Mouse (Mus musculus) forebrain, embryonic 13.5 days (tissue): ENCODE results near the gene Rhobtb1. TPM values are rescaled to one million over a fixed set of nuclear protein-coding genes. Genes with fewer than 3 reads are reported as not detected.

Experiments
- ATAC-seq: fragments of 200-750 bp; cut with Nextera tagmentation; 2 replicates; pipeline ENCODE4 v1.8.0; 2017
- H3K27ac ChIP-seq: fragments of 300-500 bp; sonication (generic); 2 replicates; pipeline ENCODE4 v1.5.1; 2015; ENCODE audit warnings: inconsistent platforms, mild to moderate bottlenecking, moderate library complexity
- H3K27me3 ChIP-seq: fragments of 300-500 bp; sonication (generic); 2 replicates; pipeline ENCODE4 v1.6.1; 2015; ENCODE audit warnings: mild to moderate bottlenecking, inconsistent platforms
- H3K36me3 ChIP-seq: fragments of 300-500 bp; sonication (generic); 2 replicates; pipeline ENCODE4 v1.6.1; 2015; ENCODE audit warnings: mild to moderate bottlenecking, inconsistent platforms; ENCODE audit not compliant: poor library complexity, severe bottlenecking
- H3K4me1 ChIP-seq: fragments of 300-500 bp; sonication (generic); 2 replicates; pipeline ENCODE4 v1.6.1; 2015; ENCODE audit warnings: inconsistent platforms
- H3K4me2 ChIP-seq: fragments of 300-500 bp; sonication (generic); 2 replicates; pipeline ENCODE4 v1.6.1; 2015; ENCODE audit warnings: inconsistent platforms, mild to moderate bottlenecking, moderate library complexity
- H3K4me3 ChIP-seq: fragments of 300-500 bp; sonication (generic); 2 replicates; pipeline ENCODE4 v1.5.1; 2015; ENCODE audit warnings: mild to moderate bottlenecking, inconsistent platforms
- H3K9ac ChIP-seq: fragments of 300-500 bp; sonication (generic); 2 replicates; pipeline ENCODE4 v1.6.1; 2015; ENCODE audit warnings: mild to moderate bottlenecking, inconsistent platforms
- H3K9me3 ChIP-seq: fragments of 300-500 bp; sonication (generic); replicated peaks from 2 replicates; pipeline ENCODE4 v1.6.1; 2016; ENCODE audit warnings: inconsistent platforms
- WGBS: fragments of 180-500 bp; shearing (Covaris S2); methylation state at CpG from one replicate; pipeline ENCODE4 v1.1.7; 2015; 5-methylcytosine and 5-hydroxymethylcytosine counted together
- polyA plus RNA-seq: library from polyadenylated mRNA; unstranded; fragments of >200 nt; fragmentation: Nextera tagmentation; extraction: Ambion mirVana; gene quantifications from 2 replicates; pipeline ENCODE4 v1.2.1, GENCODE M21; 2015

Gene Rhobtb1
- polyA plus RNA-seq, 1 experiment from 2014 or later = 16.4 TPM

DNA sequence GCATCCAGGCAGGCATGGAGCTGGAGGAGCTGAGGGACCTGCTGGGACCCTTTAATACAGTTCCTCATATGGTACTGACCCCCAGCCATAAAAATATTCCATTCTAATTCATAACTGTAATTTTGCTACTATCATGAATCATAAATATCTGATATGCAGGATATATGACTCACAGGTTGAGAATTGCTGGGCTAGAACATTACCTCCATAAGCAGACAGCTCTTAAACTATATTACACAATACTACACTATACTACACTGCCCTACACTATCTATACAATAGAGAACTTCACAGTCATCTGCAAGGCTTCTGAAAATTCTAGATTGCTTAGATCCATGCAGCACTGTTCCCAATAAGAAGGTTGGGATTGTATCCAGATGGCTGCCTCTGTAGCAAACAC is 16.9 kb upstream of the Rhobtb1 start:
- no peak for ATAC-seq
- H3K4me2 ChIP-seq = no peak overlapping the region
- no peaks in the 10 kb centered on the region for H3K27me3 ChIP-seq
- no peak overlapping the region for H3K9ac ChIP-seq
- no peaks in the 10 kb centered on the region for H3K36me3 ChIP-seq
- no peak overlapping the region for H3K4me3 ChIP-seq
- no peaks in the 10 kb centered on the region for H3K4me1 ChIP-seq
- no peak overlapping the region for H3K27ac ChIP-seq
- no peaks in the 10 kb centered on the region for H3K9me3 ChIP-seq

DNA sequence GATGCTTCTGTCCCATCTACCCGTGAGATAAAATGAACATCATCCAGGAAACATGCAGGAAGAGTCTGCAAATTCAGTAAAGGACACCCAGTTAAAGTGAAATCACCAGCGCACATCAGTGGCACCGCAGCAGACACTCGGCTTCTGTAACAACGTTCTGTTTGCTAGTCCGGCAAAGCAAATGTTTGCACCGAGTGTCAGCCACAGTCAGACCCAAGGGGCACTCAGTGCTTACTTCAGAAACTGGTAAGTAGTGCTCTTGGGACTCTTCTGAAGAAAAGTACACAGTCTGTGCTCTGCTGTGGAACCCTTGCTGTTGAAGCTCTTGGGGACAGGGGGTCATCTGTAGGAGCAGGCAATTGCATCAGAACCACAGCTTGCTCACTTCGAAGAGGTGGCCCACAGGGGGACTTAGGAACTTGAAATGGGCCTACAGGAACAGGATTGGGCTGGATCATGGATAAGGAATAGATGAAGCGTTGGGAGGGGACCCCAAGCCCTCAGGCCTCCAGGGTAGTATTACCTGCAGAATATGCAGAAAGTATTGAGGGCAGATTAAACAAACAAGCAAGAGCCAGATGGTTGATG is 14.9 kb upstream of the Rhobtb1 start:
- Histone ChIP-seq H3K9me3 (no peaks in the 10 kb centered on the region), H3K27ac (no peak overlapping the region), H3K27me3 (no peaks in the 10 kb centered on the region), H3K4me3 (no peak overlapping the region), H3K4me2 (no peak overlapping the region), H3K36me3 (no peaks in the 10 kb centered on the region), H3K9ac (no peak overlapping the region), H3K4me1 (no peaks in the 10 kb centered on the region)
- WGBS = 88% methylated on average over 9 of the region's 9 CpGs
- no peak for ATAC-seq

DNA sequence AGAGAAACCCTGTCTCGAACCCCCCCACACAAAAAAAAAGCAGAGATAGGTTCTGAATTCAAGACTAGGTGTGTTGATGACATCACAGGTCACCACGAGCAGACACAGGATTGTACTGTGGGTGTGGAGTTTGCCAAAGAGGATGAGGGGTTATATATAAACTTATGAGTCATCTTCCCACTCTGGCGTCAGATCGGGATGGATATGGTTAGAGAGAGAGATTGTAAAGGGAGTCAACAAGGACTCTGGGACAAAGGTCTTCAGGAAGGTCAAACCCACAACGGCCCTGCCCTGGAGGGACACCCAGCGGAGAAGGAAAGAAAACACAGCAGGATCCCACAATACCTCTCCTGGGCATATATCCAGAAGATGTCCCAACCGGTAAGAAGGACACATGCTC is 2.0 kb upstream of the Rhobtb1 start:
- ATAC-seq = no peak
- Histone ChIP-seq H3K4me1 (no peaks in the 10 kb centered on the region), H3K36me3 (no peaks in the 10 kb centered on the region), H3K4me3 (no peak overlapping the region), H3K9me3 (no peaks in the 10 kb centered on the region), H3K27ac (no peak overlapping the region), H3K9ac (no peak overlapping the region), H3K27me3 (no peaks in the 10 kb centered on the region), H3K4me2 (no peak overlapping the region)
- 82% methylated on average over 7 of the region's 7 CpGs for WGBS

DNA sequence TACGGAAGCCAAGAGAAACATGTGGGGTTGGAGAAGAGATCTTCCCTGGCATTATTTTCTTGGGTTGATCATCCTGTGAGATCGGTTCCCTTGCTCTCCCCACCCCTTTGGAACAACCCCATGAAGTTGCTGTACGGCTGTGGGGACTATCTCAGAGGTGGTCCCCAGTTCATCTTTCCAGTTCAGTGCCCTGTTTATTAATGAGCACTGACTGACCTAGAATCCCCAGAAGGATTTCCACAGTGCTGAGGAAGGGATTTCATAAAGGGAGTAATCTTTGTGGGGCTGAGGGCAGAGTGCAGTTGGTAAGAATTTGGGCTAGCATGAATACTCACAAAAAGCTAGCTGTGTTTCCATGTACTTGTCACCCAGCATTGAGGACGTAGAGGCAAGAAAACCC is 1.7 kb downstream of the Rhobtb1 start:
- no peaks in the 10 kb centered on the region for H3K9me3 ChIP-seq
- no peak overlapping the region for H3K4me3 ChIP-seq
- H3K36me3 ChIP-seq = no peaks in the 10 kb centered on the region
- no peak overlapping the region for H3K27ac ChIP-seq
- H3K9ac ChIP-seq = no peak overlapping the region
- ATAC-seq = no peak
- WGBS = 74% methylated on average over 4 of the region's 4 CpGs
- H3K4me2 ChIP-seq = no peak overlapping the region
- H3K27me3 ChIP-seq = no peaks in the 10 kb centered on the region
- H3K4me1 ChIP-seq = no peaks in the 10 kb centered on the region

DNA sequence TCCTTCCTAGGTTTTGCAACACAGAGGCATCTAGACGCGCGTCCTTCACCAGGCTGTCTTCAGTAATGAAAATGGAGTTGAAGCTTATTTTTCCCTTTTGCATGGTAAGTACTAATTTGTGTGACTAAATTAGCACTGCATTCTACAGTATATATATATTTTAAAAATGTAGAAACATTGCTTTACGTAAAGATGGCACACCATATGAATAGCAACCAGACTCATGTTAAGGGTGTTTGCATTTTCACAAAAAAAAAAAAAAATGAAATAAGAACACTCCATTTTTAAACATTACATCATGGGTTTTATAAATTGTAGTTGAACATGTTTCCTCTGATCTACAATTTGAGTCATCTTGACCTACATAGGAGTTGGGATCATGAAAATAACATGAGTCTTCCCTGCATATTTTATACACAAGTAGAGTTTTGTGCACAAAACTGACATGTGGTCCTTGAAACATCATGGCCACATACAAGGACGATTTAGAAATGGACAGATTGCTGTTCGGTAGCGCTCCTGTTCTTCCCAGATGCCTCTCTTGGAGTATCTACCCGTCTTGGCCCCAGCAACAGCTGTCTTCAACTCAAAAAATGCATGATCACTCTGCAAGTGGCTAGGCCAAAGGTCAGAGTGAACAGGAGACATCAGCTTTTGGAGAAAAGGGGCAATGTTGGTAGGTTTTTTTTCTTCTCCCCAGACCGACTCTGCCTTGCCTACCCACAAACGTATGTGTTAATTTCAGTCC is 4.4 kb downstream of the Rhobtb1 start:
- Histone ChIP-seq H3K4me1 (no peaks in the 10 kb centered on the region), H3K27ac (no peak overlapping the region), H3K9me3 (no peaks in the 10 kb centered on the region), H3K27me3 (no peaks in the 10 kb centered on the region), H3K4me3 (no peak overlapping the region), H3K4me2 (no peak overlapping the region), H3K36me3 (no peaks in the 10 kb centered on the region), H3K9ac (no peak overlapping the region)
- ATAC-seq = no peak
- 89% methylated on average over 10 of the region's 10 CpGs for WGBS

DNA sequence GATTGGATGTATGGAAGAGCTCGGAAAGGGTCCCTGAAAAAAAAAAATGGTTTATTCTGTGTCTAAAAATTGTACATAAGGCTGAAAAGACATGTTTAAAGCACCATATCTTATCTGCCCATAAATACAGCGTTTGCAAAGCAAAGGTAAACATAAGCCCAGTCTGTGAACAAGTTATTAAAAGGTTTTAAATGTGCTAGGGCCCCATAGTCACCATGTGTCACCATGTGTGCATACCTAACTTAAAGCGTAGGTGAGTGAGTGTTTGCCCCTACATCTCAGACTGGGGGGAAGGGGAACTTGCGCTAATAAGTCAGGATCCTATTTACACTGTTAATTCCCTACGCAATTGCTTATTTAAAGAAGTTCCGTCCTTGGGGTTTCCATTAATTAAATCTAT is 5.2 kb downstream of the Rhobtb1 start:
- H3K9me3 ChIP-seq = no peaks in the 10 kb centered on the region
- 84% methylated on average over 6 of the region's 6 CpGs for WGBS
- no peaks in the 10 kb centered on the region for H3K36me3 ChIP-seq
- H3K27ac ChIP-seq = no peak overlapping the region
- no peaks in the 10 kb centered on the region for H3K4me1 ChIP-seq
- H3K4me3 ChIP-seq = no peak overlapping the region
- H3K9ac ChIP-seq = no peak overlapping the region
- no peak for ATAC-seq
- no peak overlapping the region for H3K4me2 ChIP-seq
- H3K27me3 ChIP-seq = no peaks in the 10 kb centered on the region

DNA sequence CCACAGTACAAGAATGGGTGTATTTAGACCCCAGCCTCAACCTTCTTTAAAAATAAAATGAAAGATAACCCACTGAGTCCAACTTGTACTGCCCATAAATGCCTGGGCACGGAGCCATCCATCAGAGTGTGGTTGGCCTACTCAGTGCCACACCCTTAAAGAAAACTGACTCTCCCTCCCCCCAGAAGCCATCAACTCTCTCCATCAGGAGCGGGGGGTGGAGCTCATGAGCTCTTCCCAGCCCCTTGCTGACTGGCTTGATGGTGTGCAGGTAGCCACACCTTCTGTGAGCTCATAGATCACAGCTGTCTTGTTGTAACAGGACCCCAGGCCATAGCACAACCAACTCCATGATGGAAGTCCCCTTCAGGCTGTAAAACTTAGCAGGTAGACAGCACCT is 6.2 kb downstream of the Rhobtb1 start:
- H3K9ac ChIP-seq = no peak overlapping the region
- H3K36me3 ChIP-seq = no peaks in the 10 kb centered on the region
- no peaks in the 10 kb centered on the region for H3K27me3 ChIP-seq
- 88% methylated on average over 2 of the region's 2 CpGs for WGBS
- H3K4me2 ChIP-seq = no peak overlapping the region
- H3K27ac ChIP-seq = no peak overlapping the region
- H3K9me3 ChIP-seq = no peaks in the 10 kb centered on the region
- no peaks in the 10 kb centered on the region for H3K4me1 ChIP-seq
- H3K4me3 ChIP-seq = no peak overlapping the region
- no peak for ATAC-seq

DNA sequence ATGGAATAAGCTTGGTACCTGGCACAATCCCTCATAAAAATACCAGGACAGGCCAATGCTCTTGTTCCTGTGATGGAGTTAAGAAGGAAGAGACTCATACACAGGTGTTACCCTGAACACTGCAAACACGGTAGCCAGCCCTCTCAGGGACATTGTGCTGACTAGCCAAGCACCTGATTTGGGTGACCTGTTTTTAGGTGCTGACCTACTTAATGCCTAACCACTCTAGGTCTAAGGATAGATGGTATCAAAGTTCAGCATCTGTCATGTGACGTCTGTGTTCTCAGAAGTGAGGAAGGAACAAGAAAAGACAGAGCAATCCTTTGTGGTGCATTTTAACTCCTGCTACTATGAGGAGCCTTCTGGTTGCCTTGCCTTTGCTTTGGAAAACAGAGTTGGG is 9.6 kb downstream of the Rhobtb1 start:
- H3K27me3 ChIP-seq = no peaks in the 10 kb centered on the region
- 88% methylated on average over 2 of the region's 2 CpGs for WGBS
- no peak overlapping the region for H3K27ac ChIP-seq
- H3K9ac ChIP-seq = no peak overlapping the region
- no peak overlapping the region for H3K4me2 ChIP-seq
- H3K4me1 ChIP-seq = no peaks in the 10 kb centered on the region
- no peaks in the 10 kb centered on the region for H3K36me3 ChIP-seq
- no peak overlapping the region for H3K4me3 ChIP-seq
- no peak for ATAC-seq
- H3K9me3 ChIP-seq = no peaks in the 10 kb centered on the region

DNA sequence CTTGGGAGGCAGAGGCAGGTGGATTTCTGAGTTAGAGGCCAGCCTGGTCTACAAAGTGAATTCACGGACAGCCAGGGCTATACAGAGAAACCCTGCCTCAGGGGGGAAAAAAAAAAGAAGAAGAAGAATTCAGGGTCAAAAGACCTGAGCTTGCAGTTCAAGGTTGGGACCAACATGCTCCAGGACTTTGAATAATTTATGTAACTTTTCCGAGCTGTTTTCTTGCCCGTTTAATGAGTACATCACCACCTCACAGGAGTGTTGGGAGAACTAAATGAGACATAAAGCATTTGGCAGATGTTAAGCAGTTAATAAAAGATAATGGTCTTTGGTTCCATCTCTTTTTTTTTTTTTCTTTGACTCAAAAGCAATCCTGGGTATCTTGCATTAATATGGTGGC is 10.3 kb downstream of the Rhobtb1 start:
- no peak overlapping the region for H3K9ac ChIP-seq
- H3K4me1 ChIP-seq = no peaks in the 10 kb centered on the region
- no peak overlapping the region for H3K4me2 ChIP-seq
- WGBS = 82% methylated on average over 3 of the region's 3 CpGs
- H3K4me3 ChIP-seq = no peak overlapping the region
- H3K36me3 ChIP-seq = no peaks in the 10 kb centered on the region
- H3K9me3 ChIP-seq = no peaks in the 10 kb centered on the region
- ATAC-seq = no peak
- H3K27me3 ChIP-seq = no peaks in the 10 kb centered on the region
- H3K27ac ChIP-seq = no peak overlapping the region

DNA sequence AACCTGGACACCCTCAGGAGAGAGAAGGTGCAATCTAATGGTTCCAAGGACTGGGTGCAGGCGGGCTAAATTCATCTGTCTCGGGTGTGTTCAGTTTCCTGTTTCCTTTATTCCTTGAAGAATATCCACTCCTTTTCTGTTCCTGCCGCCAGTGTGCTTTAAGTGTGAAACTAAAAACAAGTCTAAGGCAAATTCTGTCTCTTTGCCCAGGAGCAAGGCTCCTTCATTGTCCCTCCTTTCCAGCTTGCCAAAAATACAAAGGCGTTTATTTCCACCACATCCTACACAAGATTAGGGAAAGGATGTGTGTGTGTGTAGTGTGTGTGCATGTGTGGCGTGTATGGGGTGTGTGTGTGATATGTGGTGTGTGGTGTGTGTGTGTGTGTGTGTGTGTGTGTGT is 11.3 kb downstream of the Rhobtb1 start:
- Histone ChIP-seq H3K36me3 (no peaks in the 10 kb centered on the region), H3K4me1 (no peaks in the 10 kb centered on the region), H3K9ac (no peak overlapping the region), H3K4me2 (no peak overlapping the region), H3K27me3 (no peaks in the 10 kb centered on the region), H3K27ac (no peak overlapping the region), H3K4me3 (no peak overlapping the region), H3K9me3 (no peaks in the 10 kb centered on the region)
- no peak for ATAC-seq
- 85% methylated on average over 5 of the region's 5 CpGs for WGBS

DNA sequence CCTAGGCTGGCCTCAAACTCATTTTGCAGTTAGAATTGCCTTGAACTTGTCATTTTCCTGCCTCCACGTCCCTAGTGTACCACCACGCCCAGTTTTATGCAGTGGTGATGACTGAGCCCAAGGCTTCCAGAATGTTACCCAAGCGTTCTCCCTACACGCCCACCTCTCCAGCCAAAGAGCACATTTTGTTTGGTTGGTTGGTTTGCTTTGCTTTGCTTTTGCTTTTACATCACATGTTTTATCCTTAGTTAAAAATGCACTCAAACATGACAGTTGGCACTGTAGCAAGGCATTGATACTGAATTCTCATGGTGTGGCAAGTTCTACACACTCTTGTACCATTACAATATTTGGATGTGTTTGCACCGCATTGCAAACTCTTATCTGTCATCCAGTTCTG is 12.0 kb downstream of the Rhobtb1 start:
- Histone ChIP-seq H3K9me3 (no peaks in the 10 kb centered on the region), H3K27me3 (no peaks in the 10 kb centered on the region), H3K4me3 (no peak overlapping the region), H3K27ac (no peak overlapping the region), H3K36me3 (no peaks in the 10 kb centered on the region), H3K9ac (no peak overlapping the region), H3K4me1 (no peaks in the 10 kb centered on the region), H3K4me2 (no peak overlapping the region)
- no peak for ATAC-seq
- 87% methylated on average over 5 of the region's 5 CpGs for WGBS

DNA sequence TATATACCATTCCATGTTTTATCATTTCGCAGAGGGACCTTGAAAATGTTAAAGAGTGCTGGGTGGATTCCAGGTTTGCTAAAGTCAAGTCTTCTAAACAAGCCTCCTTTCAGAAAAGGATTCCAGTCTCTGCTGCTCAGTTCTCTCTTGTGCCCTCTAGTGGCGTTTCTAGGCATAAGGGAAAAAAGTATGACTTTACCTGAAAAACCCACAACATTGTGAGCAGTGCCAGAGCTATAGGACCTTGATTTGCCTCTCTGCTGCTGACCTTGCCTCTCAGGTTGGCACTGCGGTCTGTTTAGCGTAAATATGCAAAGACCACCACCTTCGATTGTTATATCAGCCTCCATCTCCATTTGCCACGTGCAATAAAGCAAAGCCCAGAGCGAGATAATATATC is 13.9 kb downstream of the Rhobtb1 start:
- Histone ChIP-seq H3K9me3 (no peaks in the 10 kb centered on the region), H3K4me2 (no peak overlapping the region), H3K9ac (no peak overlapping the region), H3K4me1 (no peaks in the 10 kb centered on the region), H3K27ac (no peak overlapping the region), H3K36me3 (no peaks in the 10 kb centered on the region), H3K27me3 (no peaks in the 10 kb centered on the region), H3K4me3 (no peak overlapping the region)
- no peak for ATAC-seq
- WGBS = 66% methylated on average over 7 of the region's 7 CpGs

DNA sequence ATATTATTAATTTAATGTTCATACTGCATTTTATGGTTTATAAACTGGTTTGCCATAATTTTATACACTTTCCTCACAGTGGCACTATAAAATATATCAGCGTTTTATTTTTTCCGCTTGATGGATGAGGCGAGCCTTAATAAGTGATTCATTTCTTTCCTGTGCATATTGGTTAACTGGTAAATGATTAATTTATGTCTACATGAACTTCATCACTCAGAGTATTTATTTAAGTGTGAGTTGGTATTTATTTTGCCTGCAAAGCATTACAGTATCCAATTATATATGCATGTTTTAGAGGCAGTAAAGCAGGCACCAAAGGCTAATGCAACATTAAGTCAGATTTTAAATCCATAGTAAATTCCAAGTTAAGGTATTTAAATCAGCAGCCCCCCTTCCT is 14.6 kb downstream of the Rhobtb1 start:
- Histone ChIP-seq H3K4me2 (no peak overlapping the region), H3K4me3 (no peak overlapping the region), H3K27me3 (no peaks in the 10 kb centered on the region), H3K9ac (no peak overlapping the region), H3K36me3 (no peaks in the 10 kb centered on the region), H3K4me1 (no peaks in the 10 kb centered on the region), H3K9me3 (no peaks in the 10 kb centered on the region), H3K27ac (no peak overlapping the region)
- no peak for ATAC-seq
- WGBS = 94% methylated on average over 3 of the region's 3 CpGs
